Mouse (Mus musculus) splenic B cell, adult 2 months (primary cell): Measurements from ENCODE around the gene Slc26a10.
A peak's percentile ranks its signal among the peaks of the same experiment; 100 is the strongest.
"Not testable (repeated sequence)": the region's sequence is repeated elsewhere in the genome, so short reads cannot be mapped to it uniquely, and the experiment has no call there.

Experiments used
- DNase-seq: peaks from one replicate; pipeline ENCODE4 v3.0.0-alpha.2; 2011; ENCODE audit warnings: low read depth, low spot score
- H3K27me3 ChIP-seq: 2 replicates; pipeline ENCODE4 v1.6.1; 2012; ENCODE audit warnings: mild to moderate bottlenecking, low read length, moderate library complexity, mixed read lengths; ENCODE audit not compliant: control insufficient read depth, poor library complexity, insufficient read depth, severe bottlenecking
- H3K36me3 ChIP-seq: 2 replicates; pipeline ENCODE4 v1.6.1; 2012; ENCODE audit warnings: mild to moderate bottlenecking, low read length, moderate library complexity, mixed read lengths; ENCODE audit not compliant: control insufficient read depth, poor library complexity, insufficient read depth, severe bottlenecking

The Slc26a10 gene

DNA sequence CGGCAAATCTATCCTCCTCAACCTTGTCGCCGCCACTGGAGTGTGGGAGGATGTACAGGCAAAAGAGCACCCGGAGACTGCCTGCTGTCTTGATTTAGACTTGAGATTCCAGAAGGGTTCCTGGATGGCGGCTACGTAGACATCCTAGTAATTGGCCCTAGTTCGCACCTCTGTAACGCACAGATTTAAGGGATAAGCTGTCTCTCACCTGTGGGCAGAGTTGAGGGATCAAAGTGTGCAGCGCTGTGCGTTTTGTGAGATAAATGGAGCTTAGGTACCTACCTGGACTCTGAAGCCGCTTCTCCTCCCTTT is 14.1 kb downstream of the Slc26a10 start:
- H3K27me3 ChIP-seq = no peaks in the 10 kb centered on the region
- H3K36me3 ChIP-seq = peaks cover 7% of the 10 kb centered on the region
- no peak for DNase-seq

DNA sequence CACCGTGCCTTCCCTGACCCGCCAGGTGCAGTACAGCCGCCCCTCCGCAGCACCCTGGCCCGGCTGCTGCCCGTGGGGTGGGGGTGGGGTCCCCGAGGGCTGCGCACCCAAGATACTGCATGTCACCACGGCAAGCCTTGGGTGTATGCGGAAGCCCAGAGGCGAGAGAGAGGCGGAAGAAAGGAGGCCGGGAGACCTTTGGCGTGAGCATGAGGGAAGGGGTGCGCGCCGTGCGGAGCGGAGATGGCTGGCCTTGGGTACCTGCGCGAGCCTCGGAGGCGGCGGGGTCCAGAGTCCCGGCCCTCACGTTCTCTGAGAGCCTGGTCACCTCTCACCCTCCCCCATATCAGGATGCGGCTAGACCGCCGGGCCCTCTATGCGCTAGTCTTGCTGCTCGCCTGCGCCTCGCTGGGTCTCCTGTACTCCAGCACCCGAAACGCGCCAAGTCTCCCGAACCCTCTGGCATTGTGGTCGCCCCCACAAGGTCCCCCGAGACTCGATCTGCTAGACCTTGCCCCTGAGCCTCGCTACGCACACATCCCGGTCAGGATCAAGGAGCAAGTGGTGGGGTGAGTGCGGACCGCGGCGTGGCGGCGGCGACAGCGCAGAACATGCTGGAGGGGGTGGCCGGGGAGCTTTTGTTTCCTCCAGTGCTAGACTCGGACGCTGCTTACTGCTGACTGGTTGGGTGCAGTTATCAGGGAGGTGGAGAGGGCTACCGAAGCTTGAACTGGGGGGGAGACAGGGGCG is 14.6 kb downstream of the Slc26a10 start:
- DNase-seq = peak; percentile 78
- Histone ChIP-seq H3K36me3 (peaks cover 7% of the 10 kb centered on the region), H3K27me3 (no peaks in the 10 kb centered on the region)

DNA sequence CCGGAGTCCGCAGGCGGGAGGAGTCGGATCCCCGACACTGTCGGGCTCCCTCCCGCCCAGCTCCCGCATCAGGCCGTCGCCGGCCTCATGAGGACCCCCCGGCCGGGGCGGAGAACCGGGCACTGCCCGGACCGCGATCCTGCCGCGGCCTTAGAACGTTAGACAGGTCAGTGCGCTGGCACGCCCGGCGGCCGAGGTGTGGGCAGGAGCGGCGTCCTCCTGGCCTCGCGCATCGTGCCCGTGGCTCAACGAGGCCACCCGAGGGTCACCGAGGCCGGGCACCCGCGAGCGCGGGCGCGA is 15.1 kb downstream of the Slc26a10 start:
- DNase-seq = no peak
- Histone ChIP-seq H3K27me3 (no peaks in the 10 kb centered on the region), H3K36me3 (peaks cover 7% of the 10 kb centered on the region)

DNA sequence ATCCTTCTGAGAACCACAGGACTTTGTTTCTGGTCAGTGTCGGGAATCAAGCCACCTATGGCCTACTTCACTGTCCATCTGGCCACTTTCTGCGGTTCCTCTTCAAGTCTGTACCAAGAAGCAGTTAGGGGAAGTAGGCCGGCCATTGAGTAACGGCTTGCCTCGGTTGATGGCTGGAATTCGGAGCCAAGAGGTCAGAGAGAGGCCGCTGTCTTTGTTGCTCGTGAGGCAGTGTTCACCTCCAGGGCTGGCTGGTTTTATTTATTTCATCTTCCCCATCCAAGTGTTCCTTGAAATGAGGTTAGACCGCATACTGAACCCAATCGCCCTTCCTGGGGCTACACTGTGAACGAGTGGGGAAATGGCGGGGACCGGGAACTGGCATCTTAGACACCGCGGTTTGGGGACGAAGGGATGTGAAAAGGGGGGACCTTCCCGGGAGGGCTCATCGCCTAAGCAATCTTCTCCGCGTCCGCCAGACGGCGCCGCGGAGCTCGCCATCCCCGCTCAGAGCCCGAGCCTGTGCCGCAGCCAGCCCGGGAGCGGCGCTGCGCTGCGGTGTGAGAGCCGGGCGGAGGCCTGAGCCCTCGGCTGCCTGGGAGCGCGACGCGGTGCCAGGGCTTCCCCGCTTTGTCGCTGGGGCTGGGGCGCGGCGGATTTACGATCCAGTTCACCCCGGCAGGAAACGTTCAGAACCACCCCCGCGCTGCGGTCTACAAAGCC is 15.7 kb downstream of the Slc26a10 start, which contains the start of gene B4galnt1:
Gene B4galnt1 (plus strand): TSS at position 595 of the 723 bp plus-strand sequence.
- peaks cover 5% of the 10 kb centered on the region for H3K36me3 ChIP-seq
- peak; percentile 96 for DNase-seq
- no peaks in the 10 kb centered on the region for H3K27me3 ChIP-seq

DNA sequence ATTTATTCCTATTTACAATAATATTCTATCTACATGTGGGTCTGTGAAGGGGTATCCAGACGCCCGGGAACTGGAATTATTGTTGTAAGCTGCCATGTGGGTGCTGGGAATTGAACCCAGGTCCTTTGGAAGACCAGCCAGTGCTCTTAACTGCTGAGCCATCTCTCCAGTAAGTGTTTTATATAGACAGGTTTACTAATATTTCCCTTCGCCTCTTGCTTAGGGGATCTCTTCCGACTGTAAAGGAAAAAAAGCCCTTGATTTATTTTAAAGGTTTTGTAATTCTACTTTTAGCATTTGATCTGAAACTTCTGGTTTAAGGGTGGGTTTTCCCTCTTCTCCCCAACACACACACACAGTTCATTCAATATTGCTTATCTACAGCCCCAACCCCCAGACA is 16.3 kb downstream of the Slc26a10 start:
- peaks cover 2% of the 10 kb centered on the region for H3K36me3 ChIP-seq
- DNase-seq = no peak
- no peaks in the 10 kb centered on the region for H3K27me3 ChIP-seq

DNA sequence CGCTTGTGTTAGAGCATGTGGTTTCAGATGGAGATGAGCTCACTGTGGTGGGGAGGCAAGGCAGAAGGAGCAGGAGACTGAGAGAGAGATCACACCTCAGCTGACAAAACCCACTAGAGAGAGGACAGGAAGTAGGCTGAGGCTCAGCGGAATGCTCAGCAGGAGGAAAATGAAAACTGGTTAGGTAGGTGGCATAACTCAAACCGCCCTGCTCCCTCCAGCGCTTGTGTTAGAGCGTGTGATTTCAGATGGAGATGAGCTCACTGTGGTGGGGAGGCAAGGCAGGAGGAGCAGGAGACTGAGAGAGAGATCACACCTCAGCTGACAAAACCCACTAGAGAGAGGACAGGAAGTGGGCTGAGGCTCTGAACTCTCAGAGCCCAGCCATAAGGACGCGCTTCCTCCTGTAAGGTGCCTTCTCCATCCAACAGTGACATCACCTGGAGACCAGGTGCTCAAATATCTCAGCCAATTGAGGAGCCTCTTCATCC is 17.6 kb downstream of the Slc26a10 start:
- H3K27me3 ChIP-seq, H3K36me3 ChIP-seq: not testable (repeated sequence)
- peak; percentile 87 for DNase-seq

DNA sequence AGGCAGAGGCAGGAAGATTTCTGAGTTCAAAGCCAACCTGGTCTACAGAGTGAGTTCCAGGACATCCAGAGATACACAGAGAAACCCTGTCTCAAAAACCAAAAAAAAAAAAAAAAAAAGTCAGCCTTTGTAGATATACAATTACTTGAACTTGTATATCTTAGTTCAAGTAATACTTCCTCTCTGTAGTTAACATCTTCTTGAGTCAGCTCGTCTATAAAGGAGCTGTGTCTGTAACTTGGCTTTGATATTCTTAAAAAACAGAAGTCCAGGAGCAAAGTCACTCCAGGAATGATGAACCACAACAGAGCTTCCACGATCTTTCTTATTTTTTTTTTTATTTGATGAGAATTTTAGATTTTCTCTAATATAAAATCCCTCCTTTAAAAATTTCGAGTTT is 19.7 kb downstream of the Slc26a10 start:
- H3K36me3 ChIP-seq = no peaks in the 10 kb centered on the region
- H3K27me3 ChIP-seq = no peaks in the 10 kb centered on the region
- DNase-seq = no peak

DNA sequence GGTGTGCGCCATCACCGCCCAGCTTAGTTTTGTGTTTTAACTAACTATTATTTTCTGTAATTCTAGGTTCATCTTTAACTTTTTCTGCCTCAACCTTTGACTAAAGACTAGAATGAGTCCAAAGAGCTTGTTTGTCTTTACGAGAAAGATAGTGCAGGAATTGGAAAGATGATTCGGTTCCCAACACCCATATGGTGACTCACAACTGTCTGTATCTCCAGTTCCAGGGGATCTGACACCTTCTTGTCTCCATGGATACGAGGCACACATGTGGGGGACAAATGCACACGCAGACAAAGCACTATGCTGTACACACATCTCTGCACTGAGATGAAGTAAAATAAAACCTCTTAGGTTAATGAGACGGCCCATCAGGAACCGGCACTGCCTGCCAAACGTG is 20.4 kb downstream of the Slc26a10 start:
- H3K27me3 ChIP-seq = no peaks in the 10 kb centered on the region
- DNase-seq = no peak
- H3K36me3 ChIP-seq = no peaks in the 10 kb centered on the region

DNA sequence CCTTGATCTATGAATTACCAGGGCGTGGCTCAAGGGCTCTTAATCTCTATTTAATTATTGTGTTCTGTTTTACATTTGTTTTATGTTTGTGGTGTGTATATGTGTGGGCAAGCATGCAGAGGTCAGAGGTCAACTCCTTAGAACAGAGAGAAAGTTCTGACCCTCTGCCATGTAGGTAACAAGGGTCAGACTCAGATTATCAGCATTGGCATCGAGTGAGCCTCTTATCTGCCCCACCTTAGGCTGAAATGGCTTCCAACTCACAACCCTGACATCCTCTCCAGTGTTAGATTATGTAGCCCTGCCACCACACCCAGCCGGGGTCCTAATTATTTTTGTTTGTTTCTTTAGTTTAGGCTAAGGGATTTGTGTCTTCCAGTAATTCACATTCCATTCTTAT is 22.0 kb downstream of the Slc26a10 start:
- H3K36me3 ChIP-seq = no peaks in the 10 kb centered on the region
- DNase-seq = no peak
- no peaks in the 10 kb centered on the region for H3K27me3 ChIP-seq

DNA sequence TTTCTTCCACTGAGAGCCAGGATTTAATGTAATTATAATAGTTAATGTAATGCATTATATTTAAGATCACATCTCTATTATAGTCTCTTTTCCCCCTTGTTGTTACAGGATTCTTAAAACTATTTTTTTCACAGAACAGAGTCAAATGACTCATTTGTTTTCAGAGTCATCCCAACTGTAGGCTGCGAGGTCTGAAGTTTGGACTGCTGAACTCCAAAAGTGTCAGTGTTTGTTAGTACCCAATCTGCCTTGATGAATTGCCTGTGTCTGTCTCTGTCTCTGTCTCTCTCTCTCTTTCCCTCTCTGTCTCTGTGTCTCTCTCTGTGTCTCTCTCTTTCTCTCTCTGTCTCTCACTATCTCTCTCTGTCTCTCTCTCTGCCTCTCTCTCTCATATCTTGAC is 23.9 kb downstream of the Slc26a10 start:
- DNase-seq = no peak
- no peaks in the 10 kb centered on the region for H3K36me3 ChIP-seq
- no peaks in the 10 kb centered on the region for H3K27me3 ChIP-seq

DNA sequence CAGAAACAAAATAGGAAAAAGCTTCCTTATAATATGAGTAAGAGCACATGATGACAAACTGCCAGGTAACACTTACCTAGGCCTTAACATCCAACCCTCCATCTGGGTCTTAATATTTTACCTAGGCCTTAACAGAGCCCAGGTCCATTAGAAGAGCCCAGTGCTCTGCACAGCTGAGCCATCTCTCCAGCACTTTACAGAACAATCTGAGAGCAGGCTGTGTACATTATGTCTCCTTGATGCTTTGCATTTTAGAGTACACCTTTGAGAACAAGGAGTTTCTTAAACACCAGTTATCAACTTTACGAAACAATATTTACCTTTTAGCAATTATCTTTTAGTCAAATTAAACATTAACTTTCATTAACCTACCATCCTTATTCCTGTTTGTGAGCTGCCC is 24.4 kb downstream of the Slc26a10 start:
- no peaks in the 10 kb centered on the region for H3K36me3 ChIP-seq
- no peak for DNase-seq
- no peaks in the 10 kb centered on the region for H3K27me3 ChIP-seq

DNA sequence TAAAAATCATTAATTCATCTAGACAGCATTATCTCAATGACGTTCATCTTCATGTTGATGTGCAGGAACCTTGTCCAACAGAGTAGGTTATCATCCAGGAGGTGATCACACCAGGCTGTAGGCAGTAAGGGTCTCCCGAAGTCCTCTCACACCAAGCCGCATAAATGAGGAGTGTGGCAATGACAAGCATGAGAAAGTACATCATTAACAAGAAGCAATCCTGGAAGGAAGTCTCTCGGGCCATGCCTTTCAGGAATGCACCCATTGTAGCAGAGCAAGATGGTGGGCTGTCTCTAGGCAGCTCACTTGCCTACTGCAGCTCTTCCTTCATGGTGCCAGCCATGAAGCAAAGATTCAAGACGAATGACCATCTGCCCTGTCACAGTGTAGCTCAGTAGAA is 25.8 kb downstream of the Slc26a10 start:
- Histone ChIP-seq H3K27me3 (no peaks in the 10 kb centered on the region), H3K36me3 (no peaks in the 10 kb centered on the region)
- DNase-seq = no peak

DNA sequence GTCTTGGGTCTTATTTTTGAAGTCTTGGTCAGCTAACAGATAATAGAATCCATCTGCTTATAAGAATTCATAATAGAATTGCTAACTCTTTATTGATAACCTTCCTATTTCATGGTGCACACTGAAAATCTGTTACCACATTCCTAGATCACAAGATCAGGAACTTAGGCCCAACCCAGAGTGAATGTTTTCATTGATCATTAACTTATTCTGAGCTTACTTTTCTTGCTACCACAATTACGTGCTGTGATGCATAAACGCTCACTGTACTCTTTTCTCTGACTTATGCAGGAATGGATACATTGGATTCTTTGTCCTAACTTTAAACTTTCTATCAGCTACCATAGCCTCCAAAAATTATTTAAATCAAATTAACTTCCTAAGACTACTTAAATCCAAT is 26.2 kb downstream of the Slc26a10 start:
- Histone ChIP-seq H3K27me3 (no peaks in the 10 kb centered on the region), H3K36me3 (no peaks in the 10 kb centered on the region)
- DNase-seq = no peak

DNA sequence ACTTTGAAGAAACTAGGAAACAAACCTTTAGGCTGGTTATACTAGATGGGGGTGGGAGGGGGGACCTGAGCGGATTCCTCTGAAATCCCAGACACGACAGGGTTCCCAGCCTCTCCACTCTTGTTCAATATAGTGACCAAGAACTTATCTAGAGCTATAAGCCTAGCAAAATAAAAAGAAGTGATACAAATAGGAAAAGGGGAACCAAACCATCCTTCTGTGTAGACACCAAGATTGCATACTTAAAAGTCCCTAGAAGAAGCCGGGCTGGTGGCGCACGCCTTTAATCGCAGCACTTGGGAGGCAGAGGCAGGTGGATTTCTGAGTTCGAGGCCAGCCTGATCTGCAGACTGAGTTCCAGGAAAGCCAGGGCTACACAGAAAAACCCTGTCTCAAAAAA is 27.1 kb downstream of the Slc26a10 start:
- Histone ChIP-seq H3K27me3 (no peaks in the 10 kb centered on the region), H3K36me3 (no peaks in the 10 kb centered on the region)
- DNase-seq = no peak

DNA sequence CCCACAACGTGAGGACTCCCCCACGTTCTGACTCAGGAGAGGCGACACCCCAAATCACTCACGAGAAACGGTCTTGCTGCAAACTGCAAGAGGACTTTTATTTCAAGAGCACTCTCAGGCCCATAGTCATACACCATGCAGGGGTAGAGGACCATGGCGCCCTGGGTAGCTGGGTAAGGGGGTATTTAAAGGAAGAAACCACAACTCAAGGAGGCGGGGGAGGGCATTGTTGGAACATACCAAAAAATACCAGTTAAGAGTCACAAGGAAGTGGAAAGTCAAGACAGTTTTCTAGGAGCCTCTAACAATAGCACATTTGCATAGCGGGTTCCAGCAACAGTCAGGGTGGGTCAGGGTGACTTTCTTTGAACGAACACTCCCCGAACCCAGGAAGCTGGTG is 27.9 kb downstream of the Slc26a10 start:
- DNase-seq, H3K36me3 ChIP-seq, H3K27me3 ChIP-seq: not testable (repeated sequence)

DNA sequence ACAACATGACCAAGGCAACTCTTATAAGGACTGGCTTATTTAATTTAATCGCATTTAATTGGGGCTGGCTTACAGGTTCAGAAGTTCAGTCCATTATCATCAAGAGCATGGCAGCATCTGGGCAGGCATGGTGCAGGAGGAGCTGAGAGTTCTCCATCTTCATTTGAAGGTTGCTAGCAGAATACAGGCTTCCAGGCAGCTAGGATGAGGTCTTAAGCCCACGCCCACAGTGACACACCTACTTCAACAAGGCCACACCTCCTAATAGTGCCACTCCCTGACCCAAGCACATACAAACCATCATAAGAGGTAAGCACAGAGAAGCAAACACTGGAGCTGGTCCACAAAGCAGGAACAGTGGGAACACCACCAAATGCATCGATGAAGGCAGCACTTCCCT is 29.2 kb downstream of the Slc26a10 start:
- not testable (repeated sequence) for DNase-seq, H3K27me3 ChIP-seq, H3K36me3 ChIP-seq
